Mouse (Mus musculus) heart, embryonic 16.5 days (tissue): ENCODE data around the gene Olfr1440. TPM values are rescaled to one million over a fixed set of nuclear protein-coding genes. Genes with fewer than 3 reads are reported as not detected.

Experiments used
- polyA plus RNA-seq: library from polyadenylated mRNA; unstranded; fragments of >200 nt; fragmentation: Nextera tagmentation; extraction: Ambion mirVana; gene quantifications from 2 replicates; pipeline ENCODE4 v1.2.1, GENCODE M21; 2015

Gene Olfr1440
- polyA plus RNA-seq, 1 experiment from 2014 or later = not detected

Other genes starting within 250 kb of the Olfr1440 start
- gene Olfr1555-ps1, start 217.2 kb upstream of the Olfr1440 start, polyA plus RNA-seq = not detected in 2 replicates
- gene Olfr1431, start 186.6 kb upstream of the Olfr1440 start, polyA plus RNA-seq = not detected in 2 replicates
- gene Olfr1432, start 154.7 kb upstream of the Olfr1440 start, polyA plus RNA-seq = not detected in 2 replicates
- not detected in 2 replicates for gene Olfr262, start 145.6 kb upstream of the Olfr1440 start, polyA plus RNA-seq
- gene Olfr235, start 126.2 kb upstream of the Olfr1440 start, polyA plus RNA-seq = not detected in 2 replicates
- gene Olfr1434, start 107.4 kb upstream of the Olfr1440 start, polyA plus RNA-seq = not detected in 2 replicates
- gene Olfr1436, start 88.1 kb upstream of the Olfr1440 start, polyA plus RNA-seq = not detected in 2 replicates
- not detected in 2 replicates for gene Olfr1437, start 62.2 kb upstream of the Olfr1440 start, polyA plus RNA-seq
- not detected in 2 replicates for gene Olfr1438-ps1, start 51.4 kb upstream of the Olfr1440 start, polyA plus RNA-seq
- not detected in 2 replicates for gene Olfr1441, start 30.2 kb downstream of the Olfr1440 start, polyA plus RNA-seq
- not detected in 2 replicates for gene Pfpl, start 40.6 kb downstream of the Olfr1440 start, polyA plus RNA-seq
- 0.37 and 0.41 TPM in 2 replicates for gene Mpeg1, start 73.5 kb downstream of the Olfr1440 start, polyA plus RNA-seq
- 2.6 and 3.2 TPM in 2 replicates for gene Dtx4, start 114.2 kb downstream of the Olfr1440 start, polyA plus RNA-seq
- gene Fam111a, start 158.5 kb downstream of the Olfr1440 start, polyA plus RNA-seq = 15.2 and 20.5 TPM in 2 replicates
- gene Gm4952, start 212.7 kb downstream of the Olfr1440 start, polyA plus RNA-seq = not detected in 2 replicates
- gene Glyat, start 246.0 kb downstream of the Olfr1440 start, polyA plus RNA-seq = not detected in 2 replicates